Mouse (Mus musculus) layer of hippocampus, postnatal 25 days (tissue): ENCODE measurements around the gene Rab10. TPM values are rescaled to one million over a fixed set of nuclear protein-coding genes. Genes with fewer than 3 reads are reported as not detected.

Experiments
- DNase-seq, 2 experiments: peaks; one replicate each; pipeline ENCODE4 v3.0.0; 2022; ENCODE audit warnings: mixed read lengths in 2 of 2, low spot score in 1 of 2; ENCODE audit errors: extremely low spot score in 1 of 2
- total RNA-seq, 2 experiments: library from RNA; stranded (reverse); gene quantifications; 2 replicates each; pipeline ENCODE4 v1.2.3; 2021

The Rab10 gene
- total RNA-seq, 2 experiments from 2014 or later: 164 to 173 TPM

DNA sequence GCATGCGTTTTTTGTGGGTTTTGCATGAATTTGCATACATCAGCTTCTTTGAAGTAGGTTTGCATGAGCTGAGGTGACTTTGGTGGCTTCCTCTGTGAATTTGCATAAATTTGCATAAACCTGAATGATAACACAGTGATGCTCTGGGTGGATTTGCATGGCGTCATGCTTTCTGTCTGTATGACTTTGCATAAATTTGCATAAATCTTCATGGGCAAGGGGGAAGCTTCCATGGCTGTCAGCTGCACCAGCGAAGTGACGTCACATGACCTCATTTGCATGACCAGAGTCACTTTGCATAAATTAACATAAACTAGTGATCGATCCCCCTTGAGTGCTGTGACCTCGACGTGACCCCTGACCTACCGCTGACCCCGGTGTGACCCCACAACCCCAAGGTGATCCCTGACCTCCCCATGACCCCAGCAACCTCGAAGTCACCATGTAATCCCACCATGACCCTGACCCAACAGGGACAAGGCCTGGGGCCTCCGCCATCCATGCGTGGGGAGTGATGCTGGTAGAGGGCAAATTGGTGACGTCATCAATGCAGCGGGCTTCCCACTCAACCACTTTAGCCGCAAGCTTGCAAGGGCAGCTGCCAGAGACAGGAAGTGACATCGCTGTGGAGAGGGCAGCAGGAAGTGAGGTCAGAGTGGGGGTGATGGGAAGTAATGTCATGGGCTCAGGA, 71.3 kb downstream of the Rab10 start:
- DNase-seq: no peak

DNA sequence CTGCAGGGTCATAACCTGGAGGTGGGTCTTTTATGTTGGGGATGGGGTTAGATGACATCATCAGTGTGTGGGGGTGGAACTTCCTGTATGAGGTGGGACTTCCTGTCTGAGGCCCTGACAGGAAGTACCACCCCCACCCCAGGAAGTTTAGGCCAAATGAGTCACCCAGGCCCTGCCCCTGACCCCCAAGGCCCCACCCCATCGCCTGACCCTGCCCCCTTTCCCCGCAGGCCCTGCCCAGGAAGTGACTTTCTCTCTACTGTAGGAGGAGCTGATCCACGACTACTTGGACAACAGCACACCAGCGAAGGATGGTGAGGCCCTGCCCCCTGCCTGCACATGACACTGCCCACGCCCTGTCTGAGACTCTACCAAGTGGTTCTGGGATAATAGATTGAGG, 72.0 kb downstream of the Rab10 start:
- no peak for DNase-seq

DNA sequence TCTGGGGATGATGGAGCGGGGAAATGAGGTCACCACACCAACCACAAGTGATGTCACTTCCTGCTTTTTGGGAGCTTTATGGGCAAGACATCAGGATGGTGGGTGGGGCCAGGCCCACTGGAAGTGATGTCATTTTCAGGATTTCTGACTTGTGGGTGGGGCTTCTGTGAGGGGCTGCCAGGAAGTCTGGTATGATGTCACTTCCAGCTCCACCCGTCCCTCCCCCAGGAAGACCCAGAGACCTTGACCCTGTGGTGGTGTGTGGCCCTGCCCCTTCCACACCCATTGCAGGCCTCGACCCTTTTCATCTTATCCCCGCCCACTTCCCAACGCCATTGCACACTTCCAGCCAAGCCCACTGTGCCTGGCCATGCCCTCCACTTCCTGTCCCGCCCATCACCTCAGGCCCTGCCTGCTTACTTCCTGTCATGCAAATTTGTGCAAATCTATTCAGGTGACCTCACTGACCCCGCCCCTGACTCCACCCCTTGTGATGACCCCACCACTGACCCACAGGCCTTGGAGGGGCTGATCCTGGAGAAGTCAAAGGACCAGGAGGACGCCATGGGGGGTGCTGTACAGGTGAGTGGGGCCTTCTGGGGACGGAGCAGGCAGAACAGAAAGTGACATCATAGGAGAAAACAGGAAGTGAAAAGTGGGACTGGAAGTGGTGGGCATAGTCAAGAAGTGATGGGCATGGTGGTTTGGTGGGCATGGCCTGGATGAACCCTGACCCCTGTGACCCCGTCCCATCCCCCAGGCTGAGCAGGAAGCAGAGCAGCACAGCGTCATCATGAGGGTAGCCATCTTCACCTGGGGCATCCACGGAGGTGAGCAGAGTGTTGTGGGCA, 72.7 kb downstream of the Rab10 start:
- no peak for DNase-seq

DNA sequence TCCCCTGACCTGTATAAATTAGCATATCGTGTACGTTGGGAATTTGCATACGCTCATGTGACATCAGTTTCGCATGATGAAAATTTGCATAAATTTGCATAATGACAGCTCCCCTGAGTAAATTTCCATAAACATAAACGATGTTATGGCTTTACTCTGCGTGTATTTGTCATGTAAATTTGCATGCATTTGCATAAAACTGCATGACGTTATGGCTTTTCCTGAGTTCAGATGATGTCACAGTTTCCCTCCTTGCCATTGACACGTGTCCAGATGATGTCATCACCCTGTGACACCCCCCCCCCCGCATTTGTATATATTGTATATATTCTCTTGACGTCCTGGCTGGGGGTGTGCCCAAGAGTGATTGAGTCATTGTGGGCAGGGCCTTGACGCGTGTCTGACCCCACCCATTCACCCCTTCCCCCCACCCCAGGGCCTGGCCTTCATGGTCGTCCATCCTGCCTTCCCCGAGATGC, 73.6 kb downstream of the Rab10 start:
- DNase-seq: no peak

DNA sequence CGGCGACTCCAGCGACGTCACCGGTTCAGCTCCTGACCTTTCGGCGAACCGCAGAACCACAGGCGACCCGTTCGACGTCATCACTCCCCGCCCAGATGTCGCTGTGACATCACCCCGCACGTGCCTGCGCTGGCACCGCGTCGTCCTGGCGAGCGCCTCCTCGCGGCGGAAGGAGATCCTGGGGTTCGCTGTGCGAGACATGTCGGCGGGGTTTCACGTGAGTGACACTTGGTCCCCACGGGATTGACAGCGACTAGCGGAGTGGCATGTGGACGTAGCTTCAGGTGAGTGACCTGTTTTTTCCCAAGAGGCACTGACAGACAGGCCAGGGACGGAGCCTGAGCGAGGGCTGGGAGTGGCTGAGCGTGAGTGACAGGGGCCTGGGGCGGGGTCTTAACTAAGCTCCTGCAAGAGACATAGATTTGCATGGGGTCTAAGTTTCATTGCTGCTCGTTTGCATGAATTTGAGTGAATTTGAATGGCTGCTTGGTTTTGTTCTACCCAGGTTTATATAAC, 74.1 kb downstream of the Rab10 start:
- DNase-seq: peak; percentile 98 to 99

DNA sequence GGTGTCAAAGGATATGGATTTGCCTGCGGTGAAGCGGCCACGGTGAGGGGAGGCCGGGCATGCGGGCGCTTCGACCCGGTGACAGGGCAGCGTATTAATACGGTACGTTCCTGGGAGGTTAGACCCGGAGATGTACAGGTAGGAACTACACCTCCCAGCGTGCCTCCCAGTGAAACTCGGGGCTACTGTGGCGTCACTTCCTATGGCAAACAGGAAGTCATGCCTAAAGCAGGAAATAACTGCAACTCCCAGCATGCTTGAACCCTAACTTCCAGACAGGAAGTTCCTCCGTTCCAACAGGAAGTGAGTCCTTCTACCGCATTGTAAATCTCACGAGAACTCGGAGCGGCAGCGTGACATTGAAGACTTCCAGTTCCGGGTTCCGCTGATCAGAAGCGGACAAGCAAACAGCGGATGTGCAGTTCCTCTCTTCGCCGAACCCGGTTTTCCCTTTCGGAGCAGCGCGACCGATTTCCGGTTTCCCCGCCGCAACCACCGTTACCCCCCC, 74.6 kb downstream of the Rab10 start:
- peak; percentile 63 to 72 for DNase-seq

DNA sequence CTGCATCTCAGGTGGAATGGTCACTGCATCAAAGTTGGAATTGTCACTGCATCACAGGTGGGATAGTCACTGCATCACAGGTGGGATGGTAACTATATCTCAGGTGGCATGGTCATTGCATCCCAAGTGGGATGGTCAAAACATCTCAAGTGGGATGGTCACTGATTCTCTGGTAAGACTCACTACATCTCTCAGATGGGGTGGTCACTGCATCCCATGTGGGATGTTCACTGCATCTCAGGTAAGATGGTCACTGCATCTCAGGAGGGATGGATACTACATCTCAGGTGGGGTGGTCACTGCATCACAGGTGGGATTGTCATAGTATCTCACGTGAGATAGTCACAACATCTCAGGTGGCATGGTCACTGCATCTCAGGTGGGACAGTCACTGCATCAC, 75.7 kb downstream of the Rab10 start:
- no peak for DNase-seq

DNA sequence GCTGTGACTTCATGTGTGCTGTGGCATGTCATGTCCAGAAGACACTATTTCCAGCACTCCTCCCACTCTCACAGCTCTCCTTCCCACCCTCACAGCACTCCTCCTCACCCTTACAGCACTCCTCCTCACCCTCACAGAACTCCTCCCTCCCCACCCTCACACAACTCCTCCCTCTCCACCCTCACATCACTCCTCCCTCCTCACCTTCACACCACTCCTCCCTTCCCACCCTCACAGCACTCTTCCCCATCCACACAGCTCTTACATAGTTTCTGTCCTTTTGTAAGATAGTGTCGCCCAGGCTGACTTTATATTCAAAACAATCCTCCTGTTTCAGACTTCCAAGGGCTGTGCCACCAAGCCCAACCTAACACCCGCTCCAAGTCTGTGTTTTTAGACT, 86.4 kb downstream of the Rab10 start:
- no peak for DNase-seq

DNA sequence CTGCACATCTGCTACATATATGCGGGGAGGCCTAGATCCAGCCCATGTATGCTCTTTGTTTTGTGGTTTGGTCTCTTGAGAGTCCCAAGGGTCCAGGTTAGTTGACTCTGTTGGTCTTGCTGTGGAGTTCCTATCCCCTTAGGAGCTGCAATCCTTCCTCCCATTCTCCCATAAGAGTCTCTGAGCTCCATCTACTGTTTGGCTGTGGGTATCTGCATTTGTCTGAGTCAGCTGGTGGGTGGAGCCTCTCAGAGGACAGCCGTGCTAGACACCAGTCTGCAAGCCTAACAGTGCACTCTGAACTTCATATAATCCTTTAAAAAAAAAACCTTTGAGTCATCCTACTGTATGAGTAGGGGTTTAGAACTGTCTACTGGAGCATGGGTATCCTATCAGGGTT, 99.6 kb downstream of the Rab10 start:
- DNase-seq: no peak

DNA sequence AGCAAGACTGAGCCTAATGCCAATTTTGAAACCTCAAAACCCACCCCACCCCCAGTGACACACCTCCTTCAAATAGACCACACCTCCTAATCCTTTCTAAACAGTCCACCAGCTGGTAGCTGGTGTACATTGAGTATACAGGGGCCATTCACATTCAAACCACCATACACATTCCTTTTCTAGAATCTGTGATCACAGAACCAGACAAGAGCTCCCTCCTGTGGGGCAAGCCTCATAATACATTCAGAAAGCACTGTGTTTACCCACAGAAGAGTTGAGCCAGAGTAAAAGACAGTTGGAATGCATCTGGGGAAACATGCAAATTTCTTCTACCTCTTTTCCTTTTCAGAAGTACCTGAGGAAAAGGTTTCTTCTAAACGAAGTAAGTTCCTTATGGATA, 100.6 kb downstream of the Rab10 start:
- peak in 1 of 2 experiments; percentile 17 for DNase-seq

Other genes with a start within 250 kb of the Rab10 start
- 100 to 1,000 TPM; 174 to 177 TPM for gene Kif3c, start 55.2 kb upstream of the Rab10 start, total RNA-seq
- 10 to 100 TPM; 26.2 to 27.9 TPM for gene Asxl2, start 116.9 kb upstream of the Rab10 start, total RNA-seq